Mouse (Mus musculus): Measurements from ENCODE around the gene Chadl. TPM values are rescaled to one million over a fixed set of nuclear protein-coding genes. Genes with fewer than 3 reads are reported as not detected.
"Not testable (repeated sequence)": the region's sequence is repeated elsewhere in the genome, so short reads cannot be mapped to it uniquely, and the experiment has no call there.

Gene Chadl
- total RNA-seq, 2 experiments from 2014 or later = not detected

DNA sequence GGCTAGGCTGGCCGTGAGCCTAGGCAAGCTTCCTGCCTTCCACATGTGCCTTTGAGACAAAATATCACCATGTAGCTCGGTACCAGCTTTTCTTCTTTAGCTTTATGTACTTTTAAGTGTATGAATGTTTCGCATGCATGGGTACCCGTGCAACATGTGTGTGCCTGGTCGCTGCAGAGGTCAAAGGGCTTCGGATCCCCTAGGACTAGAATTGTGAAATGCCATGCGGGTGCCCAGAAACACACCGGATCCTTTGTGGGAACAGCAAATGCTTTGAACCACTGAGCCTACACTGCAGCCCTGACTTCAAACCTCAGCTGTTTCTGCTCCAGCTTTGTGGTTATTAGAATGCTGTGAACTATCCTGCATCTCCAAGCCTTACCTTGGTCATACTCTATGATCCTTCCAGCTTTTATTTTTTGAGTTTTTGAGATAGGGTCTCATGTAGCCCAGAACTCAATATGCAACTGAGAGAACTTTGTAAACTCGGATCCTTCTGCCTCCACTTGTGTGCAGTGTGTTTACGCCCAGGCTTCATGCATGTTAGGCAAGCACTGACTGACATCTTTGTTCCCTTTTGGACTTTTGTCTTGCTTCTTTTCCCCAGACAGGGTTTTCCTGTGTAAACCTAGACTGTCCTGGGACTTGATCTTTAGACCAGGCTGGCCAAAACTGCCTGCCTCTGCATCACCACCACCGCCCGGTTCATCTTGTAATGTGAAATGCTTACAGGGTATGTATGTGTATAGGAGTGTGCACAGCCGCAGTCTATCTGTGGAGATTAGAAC lies 5.4 kb upstream of the Chadl start:
- ATAC-seq (replicated peaks; ENCODE audit: low FRiP score, poor library complexity, severe bottlenecking) = no peak

DNA sequence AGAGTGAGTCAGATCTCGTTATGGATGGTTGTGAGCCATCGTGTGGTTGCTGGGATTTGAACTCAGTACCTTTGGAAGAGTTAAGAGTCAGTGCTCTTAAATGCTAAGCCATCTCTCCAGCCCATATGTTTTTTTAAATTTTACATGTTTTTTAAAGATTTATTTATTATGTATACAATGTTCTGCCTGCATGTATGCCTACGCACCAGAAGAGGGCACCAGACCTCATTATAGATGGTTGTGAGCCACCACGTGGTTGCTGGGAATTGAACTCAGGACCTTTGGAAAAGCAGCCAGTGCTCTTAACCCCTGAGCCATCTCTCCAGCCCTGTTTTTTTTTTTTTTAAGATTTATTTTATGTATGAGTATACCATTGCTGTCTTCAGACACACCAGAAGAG lies 4.3 kb upstream of the Chadl start:
- not testable (repeated sequence) for ATAC-seq (replicated peaks; ENCODE audit: low FRiP score, poor library complexity, severe bottlenecking)

DNA sequence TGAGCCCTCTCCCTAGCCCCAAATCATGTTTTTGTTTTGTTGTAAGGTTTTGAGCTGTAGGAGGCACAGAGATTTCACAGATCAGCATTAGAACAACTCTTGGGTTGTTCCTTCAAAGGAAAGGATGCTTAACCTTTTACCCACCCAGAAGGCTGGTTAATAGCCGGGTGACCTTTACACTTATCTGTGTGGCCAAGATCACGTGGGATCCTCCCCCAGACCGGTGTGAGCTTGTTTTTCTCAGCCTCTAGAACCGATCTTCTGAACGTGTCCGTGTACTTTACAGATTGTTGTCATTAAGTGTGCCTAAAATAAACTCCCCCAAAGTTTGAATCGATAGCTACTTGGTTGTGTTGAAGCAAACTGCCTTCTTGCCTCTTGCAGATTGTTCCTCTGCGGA lies 3.5 kb upstream of the Chadl start:
- no peak for ATAC-seq (replicated peaks; ENCODE audit: low FRiP score, poor library complexity, severe bottlenecking)

DNA sequence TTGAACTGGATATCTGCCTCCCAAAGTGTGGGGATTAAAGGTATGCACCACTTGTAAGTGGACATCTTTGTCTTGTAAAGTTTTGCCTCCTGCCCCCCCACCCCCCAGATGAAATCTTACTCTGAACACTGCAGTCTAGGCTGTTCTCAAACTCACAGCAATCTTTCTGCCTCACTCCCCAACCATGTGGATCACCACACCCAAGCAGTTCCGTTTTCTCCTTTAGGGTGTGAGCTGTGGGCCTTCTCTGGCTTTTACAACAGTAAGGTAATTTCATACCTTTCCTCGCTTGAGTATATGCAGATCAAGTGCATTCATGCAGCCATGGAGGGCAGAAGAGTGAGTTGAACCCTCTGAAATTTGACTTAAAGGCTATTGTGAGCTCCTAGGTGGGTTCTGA lies 3.1 kb upstream of the Chadl start:
- no peak for ATAC-seq (replicated peaks; ENCODE audit: low FRiP score, poor library complexity, severe bottlenecking)

DNA sequence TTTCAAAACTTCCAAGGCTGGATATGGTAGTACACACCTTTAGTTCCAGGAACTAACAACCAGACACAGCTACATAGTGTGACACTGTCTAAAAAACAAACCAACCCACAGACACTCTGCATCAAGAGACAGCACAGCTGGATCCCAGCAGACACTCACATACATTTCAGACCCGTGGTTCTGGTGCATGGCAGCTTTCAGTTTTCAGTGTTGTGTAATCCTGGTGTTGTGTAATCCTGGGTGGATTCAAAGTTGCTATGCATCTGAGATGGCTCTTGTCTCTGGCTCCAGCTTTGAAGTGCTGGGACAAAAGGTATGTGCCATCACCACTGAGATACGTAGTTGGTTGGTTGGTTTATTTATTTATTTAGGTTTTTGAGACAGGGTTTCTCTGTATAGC lies 1.4 kb upstream of the Chadl start:
- no peak for ATAC-seq (replicated peaks; ENCODE audit: low FRiP score, poor library complexity, severe bottlenecking)

DNA sequence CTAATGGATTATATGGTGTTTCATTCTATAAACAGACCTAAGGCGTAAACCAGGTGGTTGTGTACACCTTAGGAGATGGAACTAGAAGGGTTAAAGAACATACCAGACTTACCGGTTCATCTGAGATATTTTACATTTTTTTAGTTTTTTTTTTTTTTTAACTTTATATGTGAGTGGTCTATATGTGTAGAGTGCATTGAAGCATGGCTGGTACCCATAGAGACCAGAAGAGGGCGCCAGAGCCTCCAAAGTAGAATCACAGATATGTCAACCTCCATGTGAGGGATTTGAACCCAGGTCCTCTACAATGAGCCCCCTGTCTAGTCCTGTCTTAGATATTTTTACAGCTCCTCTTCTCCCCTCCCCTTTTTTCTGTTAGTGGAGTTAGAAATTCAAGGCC lies 760 bp upstream of the Chadl start:
- ATAC-seq (replicated peaks; ENCODE audit: low FRiP score, poor library complexity, severe bottlenecking) = no peak

DNA sequence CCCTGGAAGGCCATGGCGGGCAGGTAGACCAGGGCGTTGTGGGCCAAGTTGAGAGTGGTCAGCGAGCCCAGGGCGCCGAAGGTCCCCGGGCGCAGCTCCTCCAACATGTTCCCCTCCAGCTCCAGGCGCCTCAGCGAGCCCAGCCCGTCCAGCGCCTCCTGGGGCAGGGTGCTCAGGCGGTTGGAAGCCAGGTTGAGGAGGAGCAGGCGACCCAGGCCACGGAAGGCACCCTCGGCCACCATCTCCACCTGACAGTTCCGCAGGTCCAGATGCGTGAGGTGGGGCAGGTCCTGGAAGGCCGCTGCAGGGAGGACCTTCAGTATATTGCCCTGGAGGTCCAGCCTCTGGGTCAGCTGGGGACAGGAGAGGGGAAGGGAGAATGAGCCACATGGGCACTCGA lies 2.2 kb downstream of the Chadl start:
- no peak for ATAC-seq (replicated peaks; ENCODE audit: low FRiP score, poor library complexity, severe bottlenecking)

DNA sequence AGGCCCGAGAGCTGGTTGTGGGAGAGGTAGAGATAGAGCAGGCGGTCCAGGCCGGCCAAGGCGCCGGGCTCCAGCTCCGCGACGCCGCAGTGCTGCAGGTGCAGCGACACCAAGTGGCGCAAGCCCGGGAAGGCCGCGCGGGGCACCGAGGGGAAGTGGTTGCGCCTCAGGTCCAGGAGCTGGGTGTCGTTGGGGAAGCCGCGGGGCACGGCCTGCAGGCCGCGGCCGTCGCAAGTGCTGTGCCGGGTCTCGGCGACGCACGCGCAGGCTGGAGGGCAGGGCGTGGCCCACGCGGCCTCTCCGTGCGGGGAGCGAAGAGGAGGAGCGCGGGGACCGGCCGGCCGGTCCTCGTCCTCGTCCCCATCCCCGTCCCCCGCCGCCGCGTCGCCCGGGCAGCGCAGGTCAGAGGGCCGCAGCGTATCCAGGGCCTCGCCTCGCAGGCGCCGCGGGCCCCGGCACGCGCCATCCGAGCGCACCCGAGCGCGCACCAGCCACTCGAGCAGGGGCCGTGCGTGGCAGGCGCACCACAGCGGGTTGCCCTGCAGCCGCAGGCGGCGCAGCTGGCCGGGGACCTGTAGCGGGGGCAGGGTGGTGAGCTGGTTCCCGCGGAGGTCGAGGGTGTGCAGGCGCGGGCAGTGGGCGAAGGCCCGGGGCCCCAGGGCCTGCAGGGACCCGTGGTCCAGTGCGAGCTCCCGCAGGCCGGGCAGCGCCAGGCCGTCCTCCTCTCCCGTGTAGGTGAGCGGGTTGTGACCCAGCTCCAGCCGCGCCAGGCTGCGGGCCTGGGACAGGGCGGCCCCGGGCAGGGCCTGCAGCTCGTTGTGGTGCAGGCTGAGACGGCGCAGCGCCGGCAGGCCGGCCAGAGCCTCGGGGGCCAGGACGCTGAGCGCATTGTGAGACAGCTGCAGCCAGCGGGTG lies 2.9 kb downstream of the Chadl start:
- 0 out of 2 replicates have a peak, but pooled peaks have one; percentile 25 for ATAC-seq (replicated peaks; ENCODE audit: low FRiP score, poor library complexity, severe bottlenecking)

DNA sequence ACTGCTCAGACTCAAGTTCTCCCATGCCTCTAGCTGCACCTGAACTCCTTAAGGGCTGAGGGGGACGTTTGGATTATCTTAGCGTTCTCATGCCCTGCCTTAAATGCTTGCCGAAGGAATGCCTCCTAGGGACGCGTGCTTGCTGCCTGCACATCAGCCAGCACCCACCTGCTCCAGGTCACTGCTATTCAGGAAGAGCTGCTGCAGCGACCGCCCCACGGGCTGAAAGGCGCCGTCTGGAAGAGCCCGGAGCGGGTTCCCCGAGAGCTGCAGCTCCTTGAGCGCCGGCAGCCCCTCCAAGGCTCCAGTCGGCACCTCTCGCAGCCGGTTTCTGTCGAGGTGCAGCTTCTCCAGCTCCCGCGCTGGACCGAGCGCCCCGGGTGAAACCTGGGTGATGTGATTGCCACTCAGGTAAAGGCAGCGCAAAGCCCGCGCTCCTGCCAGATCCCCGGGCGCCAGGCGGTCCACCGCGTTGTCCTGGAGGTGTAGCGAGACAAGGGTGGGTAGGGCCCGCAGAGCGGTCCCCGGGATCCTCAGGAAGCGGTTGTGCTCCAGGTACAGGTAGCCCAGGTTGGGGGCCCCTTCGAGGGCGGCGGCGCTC lies 3.6 kb downstream of the Chadl start:
- ATAC-seq (replicated peaks; ENCODE audit: low FRiP score, poor library complexity, severe bottlenecking) = no peak

DNA sequence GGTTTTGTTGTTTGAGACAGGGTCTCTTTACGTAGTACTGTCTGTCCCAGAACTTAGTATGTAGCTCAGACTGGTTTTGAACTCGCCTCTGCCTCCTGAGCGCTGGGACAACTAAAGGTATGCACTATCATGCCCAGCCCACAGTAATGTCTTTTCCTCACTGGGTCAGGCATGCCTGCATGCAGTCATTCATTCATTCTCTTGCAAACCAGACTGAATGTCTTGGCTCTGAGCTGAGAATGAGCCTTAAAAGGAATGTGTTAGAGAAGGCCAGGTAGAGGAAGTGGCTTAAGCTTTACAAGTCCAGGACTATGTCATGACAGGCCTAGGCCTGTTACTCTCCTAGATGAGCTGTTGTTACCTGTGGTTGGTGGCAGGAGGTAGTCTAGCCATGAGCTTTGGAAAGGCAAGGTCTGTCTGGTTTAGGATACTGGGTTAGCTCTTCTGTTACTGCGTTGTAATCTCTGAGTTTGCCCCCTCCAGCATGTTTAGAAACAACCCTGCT lies 16.7 kb downstream of the Chadl start:
- ATAC-seq (replicated peaks; ENCODE audit: low FRiP score, poor library complexity, severe bottlenecking) = no peak

DNA sequence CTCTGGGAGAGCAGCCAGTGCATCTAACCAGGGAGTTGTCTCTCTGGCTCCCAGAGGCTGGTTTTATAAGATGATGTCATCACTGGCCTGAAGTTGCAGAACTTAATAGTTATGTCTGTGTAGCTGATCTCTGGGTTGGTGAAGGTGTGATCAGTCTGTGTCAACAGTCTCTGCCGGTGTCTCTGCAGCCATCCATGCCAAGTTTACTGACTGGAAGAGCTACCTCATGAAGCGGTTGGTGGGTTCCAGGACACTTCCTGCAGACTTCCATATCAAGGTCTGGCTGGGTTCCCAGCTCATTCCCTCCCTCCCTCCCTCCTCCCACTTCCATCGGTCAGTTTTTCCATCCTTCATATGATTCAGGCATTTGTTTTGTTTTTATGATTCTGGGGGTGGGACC lies 20.4 kb downstream of the Chadl start:
- ATAC-seq (replicated peaks; ENCODE audit: low FRiP score, poor library complexity, severe bottlenecking) = no peak

DNA sequence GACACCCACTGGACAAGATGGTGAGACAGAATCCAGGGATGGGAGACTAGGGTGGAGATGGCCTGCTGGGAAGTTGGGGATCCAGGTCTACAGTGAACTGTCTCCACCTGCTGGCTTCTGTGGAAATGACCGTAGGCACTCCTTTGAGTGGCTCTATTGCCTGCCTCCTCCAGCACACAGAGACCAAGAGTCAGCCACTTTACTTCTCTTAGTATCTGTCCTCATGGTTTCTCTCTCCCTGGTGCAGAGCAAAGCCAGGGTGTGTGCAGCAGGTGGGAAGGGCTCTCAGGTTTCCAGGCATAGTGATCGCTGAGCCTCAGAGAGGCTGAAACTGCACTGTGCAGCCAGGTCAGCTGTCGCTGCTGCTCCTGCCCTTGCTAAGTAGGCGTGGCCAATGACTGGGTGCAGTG lies 26.9 kb downstream of the Chadl start:
- ATAC-seq (replicated peaks; ENCODE audit: low FRiP score, poor library complexity, severe bottlenecking) = peak; percentile 53; the same call in 1 of the 2 replicates

DNA sequence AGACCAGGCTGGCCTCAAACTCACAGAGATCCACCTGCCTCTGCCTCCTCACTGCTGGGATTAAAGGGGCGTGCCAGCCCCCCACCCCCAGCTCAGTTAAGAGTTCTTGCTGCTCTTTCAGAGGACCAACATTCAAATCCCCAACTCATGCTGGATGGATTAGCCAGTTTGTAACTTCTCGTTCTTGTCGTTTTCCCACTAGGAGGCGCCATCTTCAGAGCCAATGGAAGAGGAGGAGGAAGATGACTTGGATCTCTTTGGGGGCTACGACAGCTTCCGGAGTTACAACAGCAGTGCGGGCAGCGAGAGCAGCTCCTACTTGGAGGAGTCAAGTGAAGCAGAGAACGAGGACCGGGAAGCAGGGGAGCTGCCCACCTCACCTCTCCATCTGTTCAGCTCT lies 30.1 kb downstream of the Chadl start:
- ATAC-seq (replicated peaks; ENCODE audit: low FRiP score, poor library complexity, severe bottlenecking) = no peak

DNA sequence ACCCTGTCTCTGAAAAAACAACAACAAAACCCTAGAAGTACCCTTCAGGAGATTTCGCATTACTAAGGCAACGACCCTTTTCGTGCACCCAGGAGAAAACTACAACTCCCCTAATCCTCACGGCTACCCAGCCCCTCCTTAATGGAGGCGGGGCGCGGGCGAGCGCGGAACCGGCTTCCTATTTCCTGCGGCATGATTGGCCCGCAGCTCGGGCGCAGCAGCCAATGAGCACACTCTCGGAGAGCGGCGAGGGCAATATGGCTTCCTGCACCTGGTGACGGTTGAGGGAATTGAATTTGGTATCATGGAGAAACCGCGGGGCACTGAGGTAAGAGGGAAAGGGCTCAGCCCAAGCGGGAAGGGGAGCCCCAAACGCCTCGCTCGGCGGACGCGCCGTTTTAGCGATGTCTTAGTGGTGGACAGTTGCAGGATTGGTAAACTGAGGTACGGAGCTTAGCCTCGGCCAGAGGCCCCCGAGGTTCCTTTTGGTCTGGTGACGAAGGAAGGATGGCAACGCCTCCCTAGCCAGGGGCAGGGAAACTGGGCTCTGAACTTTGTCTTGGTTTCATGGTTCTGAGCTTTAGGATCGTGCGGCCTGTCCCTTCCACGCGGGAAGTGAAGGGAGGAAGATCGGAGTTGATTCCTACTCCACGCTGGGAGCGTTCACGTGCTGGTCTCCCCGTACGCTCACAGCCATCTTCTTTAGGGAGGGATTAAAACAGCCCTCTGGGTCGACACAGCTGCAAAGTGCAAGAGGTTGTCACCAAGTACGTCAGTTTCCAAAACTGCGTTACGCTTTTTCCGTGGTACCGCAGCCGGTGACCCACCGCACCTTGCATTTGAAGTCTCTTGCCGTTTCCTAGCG lies 33.2 kb downstream of the Chadl start, which contains the start of gene L3mbtl2:
Gene L3mbtl2, plus strand, starts transcription at position 193 of the 865 bp plus-strand sequence.
- peak; percentile 99 for ATAC-seq (replicated peaks; ENCODE audit: low FRiP score, poor library complexity, severe bottlenecking)

DNA sequence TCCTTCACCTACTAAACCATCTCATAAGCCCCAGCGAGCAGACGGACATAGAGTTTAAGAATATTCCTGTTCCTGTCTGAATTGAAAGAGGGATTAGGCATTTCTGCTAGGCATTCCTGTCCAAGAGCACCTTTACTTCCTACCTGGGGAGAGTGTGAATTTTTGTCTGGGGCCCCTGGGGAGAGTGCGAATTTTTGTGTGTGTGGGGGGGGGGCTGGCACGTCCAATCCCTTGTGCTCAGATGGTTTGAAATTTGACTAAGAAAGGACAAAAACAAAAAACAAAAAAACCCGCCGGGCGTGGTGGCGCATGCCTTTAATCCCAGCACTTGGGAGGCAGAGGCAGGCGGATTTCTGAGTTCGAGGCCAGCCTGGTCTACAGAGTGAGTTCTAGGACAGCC lies 33.8 kb downstream of the Chadl start:
- no peak for ATAC-seq (replicated peaks; ENCODE audit: low FRiP score, poor library complexity, severe bottlenecking)

DNA sequence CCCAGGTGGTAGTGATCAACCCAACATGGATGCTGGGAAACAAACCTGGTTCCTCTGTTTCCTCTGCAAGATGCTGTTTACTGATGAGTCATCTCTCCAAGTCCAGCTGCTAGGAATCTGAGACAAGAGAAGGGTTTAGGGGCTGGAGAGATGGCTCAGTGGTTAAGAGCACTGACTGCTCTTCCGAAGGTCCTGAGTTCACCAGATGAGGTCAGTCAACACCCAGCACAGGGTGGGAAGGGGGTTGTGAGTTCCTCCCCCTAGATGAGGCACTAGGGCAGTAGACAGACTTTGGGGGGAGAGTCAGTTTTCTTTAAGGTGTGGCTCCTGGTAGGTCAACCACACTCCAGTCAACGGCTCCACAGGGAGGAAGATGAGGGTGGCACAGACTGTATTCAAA lies 35.4 kb downstream of the Chadl start:
- ATAC-seq (replicated peaks; ENCODE audit: low FRiP score, poor library complexity, severe bottlenecking) = no peak

DNA sequence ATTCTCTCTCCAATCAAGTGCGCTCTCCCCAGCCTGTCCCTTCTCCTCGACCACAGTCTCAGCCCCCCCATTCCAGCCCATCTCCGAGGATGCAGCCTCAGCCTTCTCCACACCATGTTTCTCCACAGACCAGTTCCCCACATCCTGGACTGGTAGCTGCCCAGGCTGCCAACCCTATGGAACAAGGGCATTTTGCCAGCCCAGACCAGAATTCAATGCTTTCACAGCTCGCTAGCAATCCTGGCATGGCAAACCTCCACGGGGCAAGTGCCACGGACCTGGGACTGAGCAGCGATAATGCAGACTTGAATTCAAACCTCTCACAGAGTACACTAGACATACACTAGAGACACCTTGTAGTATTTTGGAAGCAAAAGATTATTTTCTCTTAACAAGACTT lies 46.5 kb downstream of the Chadl start:
- no peak for ATAC-seq (replicated peaks; ENCODE audit: low FRiP score, poor library complexity, severe bottlenecking)

DNA sequence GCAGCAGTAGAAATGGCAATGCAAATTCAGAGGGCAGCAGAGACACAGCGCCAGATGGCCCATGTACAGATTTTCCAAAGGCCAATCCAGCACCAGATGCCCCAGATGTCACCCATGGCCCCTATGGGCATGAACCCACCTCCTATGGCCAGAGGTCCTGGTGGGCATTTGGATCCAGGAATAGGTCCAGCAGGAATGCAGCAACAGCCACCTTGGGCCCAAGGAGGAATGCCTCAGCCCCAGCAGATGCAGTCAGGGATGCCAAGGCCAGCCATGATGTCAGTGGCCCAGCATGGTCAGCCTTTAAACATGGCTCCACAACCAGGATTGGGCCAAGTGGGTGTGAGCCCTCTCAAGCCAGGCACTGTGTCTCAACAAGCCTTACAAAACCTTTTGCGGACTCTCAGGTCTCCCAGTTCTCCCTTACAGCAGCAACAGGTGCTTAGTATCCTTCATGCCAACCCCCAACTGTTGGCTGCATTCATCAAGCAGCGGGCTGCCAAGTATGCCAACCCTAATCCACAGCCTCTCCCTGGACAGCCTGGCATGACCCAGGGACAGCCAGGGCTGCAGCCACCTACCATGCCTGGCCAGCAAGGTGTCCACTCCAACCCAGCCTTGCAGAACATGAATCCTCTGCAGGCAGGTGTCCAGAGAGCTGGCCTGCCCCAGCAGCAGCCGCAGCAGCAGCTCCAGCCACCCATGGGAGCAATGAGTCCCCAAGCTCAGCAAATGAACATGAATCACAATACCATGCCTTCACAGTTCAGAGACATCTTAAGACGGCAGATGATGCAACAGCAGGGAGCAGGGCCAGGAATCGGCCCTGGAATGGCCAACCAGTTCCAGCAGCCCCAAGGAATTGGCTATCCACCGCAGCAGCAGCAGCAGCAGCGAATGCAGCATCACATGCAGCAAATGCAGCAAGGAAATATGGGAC lies 47.3 kb downstream of the Chadl start:
- no peak for ATAC-seq (replicated peaks; ENCODE audit: low FRiP score, poor library complexity, severe bottlenecking)
